ENCODE assay signal across 21 mouse cellular contexts in genomic region chr4:43481894-43482456, GRCm38 (mm10). TPM values are rescaled to one million over a fixed set of nuclear protein-coding genes. Genes with fewer than 3 reads are reported as not detected.
DNase-seq lines count a peak whose midpoint lies in the region; ATAC-seq and TF ChIP-seq lines count a peak whose summit lies in the region.
"Had no signal": no experiment of that assay in that cellular context is flagged by ENCODE, and none has a peak within 500 bp of the region (broad histone marks: within the 10 kb centered on the region; RNA-seq: fewer than 3 reads in every experiment).

No protein-coding gene starts in this region.

- TF ChIP-seq CTCF in heart, postnatal 0 days (IDR thresholded peaks at IDR 0.05; ENCODE audit: low read depth): no peak

- H3K9ac ChIP-seq in heart, postnatal 0 days (replicated peaks; ENCODE audit: low read depth, low read length): no peak overlapping the region
- H3K9ac ChIP-seq in heart, embryonic 12.5 days: no peak overlapping the region
- H3K9ac ChIP-seq in ES-E14 (ENCODE audit: insufficient read depth, low read depth, low read length, poor library complexity, severe bottlenecking): no peak overlapping the region
- H3K9ac ChIP-seq in kidney, embryonic 15.5 days: no peak overlapping the region
- no peak overlapping the region for H3K9ac ChIP-seq in kidney, embryonic 16.5 days (replicated peaks; ENCODE audit: low read length)
- H3K9ac ChIP-seq: limb, embryonic 15.5 days; lung, embryonic 15.5 days had no signal

- TF ChIP-seq EP300 in heart, postnatal 0 days (IDR thresholded peaks at IDR 0.05; ENCODE audit: low read depth): no peak

- no peaks in the 10 kb centered on the region for H3K36me3 ChIP-seq in heart, postnatal 0 days (replicated peaks; ENCODE audit: control insufficient read depth, insufficient read depth, low read length)
- H3K36me3 ChIP-seq in heart, embryonic 12.5 days: no peaks in the 10 kb centered on the region
- no peaks in the 10 kb centered on the region for H3K36me3 ChIP-seq in ES-E14 (ENCODE audit: control insufficient read depth, insufficient read depth, low read length, poor library complexity, severe bottlenecking)
- no peaks in the 10 kb centered on the region for H3K36me3 ChIP-seq in megakaryocyte, embryonic 14.5 days (replicated peaks; ENCODE audit: low read length)
- no peaks in the 10 kb centered on the region for H3K36me3 ChIP-seq in kidney, embryonic 15.5 days
- H3K36me3 ChIP-seq in kidney, embryonic 16.5 days (ENCODE audit: insufficient read depth, low read length): no peaks in the 10 kb centered on the region
- H3K36me3 ChIP-seq: limb, embryonic 15.5 days; lung, embryonic 15.5 days; midbrain, embryonic 10.5 days had no signal

- H3K27me3 ChIP-seq in heart, postnatal 0 days (ENCODE audit: control insufficient read depth, insufficient read depth, low read length): no peaks in the 10 kb centered on the region
- peaks cover 4% of the 10 kb centered on the region; the same call in 1 of the 2 replicates for H3K27me3 ChIP-seq in heart, embryonic 12.5 days (replicated peaks)
- peaks cover 17% of the 10 kb centered on the region for H3K27me3 ChIP-seq in megakaryocyte, embryonic 14.5 days (replicated peaks)
- no peaks in the 10 kb centered on the region for H3K27me3 ChIP-seq in kidney, embryonic 15.5 days
- H3K27me3 ChIP-seq in kidney, embryonic 16.5 days (ENCODE audit: insufficient read depth, low read length): no peaks in the 10 kb centered on the region
- H3K27me3 ChIP-seq: limb, embryonic 15.5 days; lung, embryonic 15.5 days had no signal

- in situ Hi-C loops in ES-E14 (cut with MboI; ENCODE audit: low sequenced_read_pairs in 2 of 2, unreplicated experiment in 2 of 2): no loop called here

- no peaks in the 10 kb centered on the region for H3K4me1 ChIP-seq in heart, postnatal 0 days (ENCODE audit: control insufficient read depth, insufficient read depth)
- H3K4me1 ChIP-seq in heart, embryonic 12.5 days (replicated peaks): no peaks in the 10 kb centered on the region; the same call in 1 of the 2 replicates
- H3K4me1 ChIP-seq in ES-E14 (ENCODE audit: control insufficient read depth in 2 of 2, insufficient read depth in 2 of 2, low read length in 2 of 2, poor library complexity in 1 of 2): peaks cover 0 to 6% of the 10 kb centered on the region in 2 experiments; a peak in 2 of 4 replicates
- peaks cover 48% of the 10 kb centered on the region for H3K4me1 ChIP-seq in megakaryocyte, embryonic 14.5 days
- peaks cover 13% of the 10 kb centered on the region for H3K4me1 ChIP-seq in kidney, embryonic 15.5 days
- no peaks in the 10 kb centered on the region for H3K4me1 ChIP-seq in kidney, embryonic 16.5 days (ENCODE audit: insufficient read depth, low read length)

- no peaks in the 10 kb centered on the region for H3K9me3 ChIP-seq in heart, postnatal 0 days (replicated peaks; ENCODE audit: control insufficient read depth, low read length)
- no peaks in the 10 kb centered on the region for H3K9me3 ChIP-seq in heart, embryonic 12.5 days (replicated peaks)
- no peaks in the 10 kb centered on the region for H3K9me3 ChIP-seq in ES-E14 (ENCODE audit: control insufficient read depth, insufficient read depth, low read depth, low read length)
- peaks cover 6% of the 10 kb centered on the region; the same call in 1 of the 2 replicates for H3K9me3 ChIP-seq in megakaryocyte, embryonic 14.5 days
- H3K9me3 ChIP-seq in kidney, embryonic 15.5 days (replicated peaks): no peaks in the 10 kb centered on the region
- peaks cover 3% of the 10 kb centered on the region for H3K9me3 ChIP-seq in kidney, embryonic 16.5 days (ENCODE audit: low read length)
- H3K9me3 ChIP-seq: limb, embryonic 15.5 days; lung, embryonic 15.5 days; midbrain, embryonic 10.5 days had no signal

- peak overlapping the region; percentile 25; the same call in 1 of the 2 replicates for H3K4me2 ChIP-seq in heart, postnatal 0 days (ENCODE audit: low read depth, low read length)
- no peak overlapping the region for H3K4me2 ChIP-seq in heart, embryonic 12.5 days
- H3K4me2 ChIP-seq in kidney, embryonic 15.5 days: no peak overlapping the region
- no peak overlapping the region for H3K4me2 ChIP-seq in kidney, embryonic 16.5 days (replicated peaks; ENCODE audit: low read depth, low read length)
- H3K4me2 ChIP-seq: limb, embryonic 15.5 days; lung, embryonic 15.5 days had no signal

- WGBS in heart, postnatal 0 days: 58% methylated on average over 7 of the region's 7 CpGs
- 68% methylated on average over 7 of the region's 7 CpGs for WGBS in heart, embryonic 12.5 days
- 75% methylated on average over 7 of the region's 7 CpGs for WGBS in kidney, embryonic 15.5 days
- 78% methylated on average over 7 of the region's 7 CpGs for WGBS in kidney, embryonic 16.5 days

- no peak overlapping the region; the same call in 1 of the 2 replicates for H3K27ac ChIP-seq in heart, postnatal 0 days (ENCODE audit: low read depth)
- no peak overlapping the region for H3K27ac ChIP-seq in heart, embryonic 12.5 days (ENCODE audit: poor library complexity, severe bottlenecking)
- H3K27ac ChIP-seq in ES-E14 (ENCODE audit: insufficient read depth, low read depth, low read length, poor library complexity, severe bottlenecking): no peak overlapping the region
- H3K27ac ChIP-seq in kidney, embryonic 15.5 days: no peak overlapping the region
- no peak overlapping the region for H3K27ac ChIP-seq in kidney, embryonic 16.5 days (ENCODE audit: low read length)
- H3K27ac ChIP-seq: hindbrain, postnatal 0 days; kidney, postnatal 0 days; limb, embryonic 15.5 days; lung, embryonic 15.5 days; midbrain, embryonic 10.5 days; stomach, postnatal 0 days had no signal

- DNase-seq in heart, postnatal 0 days (ENCODE audit: low spot score): no peak
- no peak for DNase-seq in ES-E14 (ENCODE audit: low read depth, low spot score)
- peak; percentile 77 for DNase-seq in thymus, postnatal 25 days
- no peak for DNase-seq in lung, postnatal 14 days
- DNase-seq: right cerebral cortex, postnatal 14 days had no signal

- H3K4me3 ChIP-seq in heart, postnatal 0 days (ENCODE audit: low read depth, low read length): peak overlapping the region; percentile 15; the same call in 1 of the 2 replicates
- no peak overlapping the region for H3K4me3 ChIP-seq in heart, embryonic 12.5 days
- no peak overlapping the region for H3K4me3 ChIP-seq in ES-E14 (ENCODE audit: insufficient read depth in 1 of 2, low read depth in 1 of 2, low read length in 2 of 2, poor library complexity in 1 of 2, severe bottlenecking in 1 of 2)
- peak overlapping the region; percentile 82 for H3K4me3 ChIP-seq in megakaryocyte, embryonic 14.5 days (replicated peaks)
- H3K4me3 ChIP-seq in kidney, embryonic 15.5 days (replicated peaks): no peak overlapping the region
- no peak overlapping the region for H3K4me3 ChIP-seq in kidney, embryonic 16.5 days (ENCODE audit: low read length)
- H3K4me3 ChIP-seq: erythroblast, embryonic 14.5 days; limb, embryonic 15.5 days; lung, embryonic 15.5 days; midbrain, embryonic 10.5 days; myocyte had no signal

- no peak for ATAC-seq in heart, postnatal 0 days (ENCODE audit: insufficient read depth, low read depth)
- ATAC-seq in heart, embryonic 12.5 days (ENCODE audit: insufficient number of reproducible peaks, low FRiP score): no peak
- ATAC-seq in kidney, embryonic 15.5 days (replicated peaks; ENCODE audit: low FRiP score): no peak
- no peak for ATAC-seq in kidney, embryonic 16.5 days (ENCODE audit: low FRiP score, low TSS enrichment)
- ATAC-seq: hindbrain, postnatal 0 days had no signal

RNA-seq across cellular contexts. Expression of gene Sit1, which starts 1.6 kb away (rescaled TPM):
- total RNA-seq in heart, postnatal 0 days (2014; rRNA removed; ENCODE audit: low replicate concordance): 2.8 TPM in 1 of 2 replicates, not detected in the other
- not detected in 2 replicates for polyA plus RNA-seq in heart, postnatal 0 days (2015; fragmentation: Nextera tagmentation; extraction: Ambion mirVana)
- not detected in 2 replicates for polyA plus RNA-seq in heart, embryonic 12.5 days (2016; fragmentation: Nextera tagmentation; extraction: Ambion mirVana)
- 0.31 TPM in 1 of 2 replicates, not detected in the other for total RNA-seq in ES-E14 (2012; rRNA removed)
- 3.9 TPM in 1 of 2 replicates, not detected in the other for polyA plus RNA-seq in megakaryocyte, embryonic 14.5 days (2012; ENCODE audit: insufficient read depth, low replicate concordance)
- polyA plus RNA-seq in kidney, embryonic 15.5 days (2015; fragmentation: Nextera tagmentation; extraction: Ambion mirVana): not detected in 2 replicates
- polyA plus RNA-seq in kidney, embryonic 16.5 days (2015; fragmentation: Nextera tagmentation; extraction: Ambion mirVana): not detected in 2 replicates
- total RNA-seq: heart, postnatal 25 days; hindbrain, postnatal 0 days; left cerebral cortex, postnatal 10 days had no signal
- polyA plus RNA-seq: brain, embryonic 14.5 days; cerebellum, adult 2 months; erythroblast, embryonic 14.5 days; hindbrain, postnatal 0 days; kidney, postnatal 0 days; limb, embryonic 15.5 days; midbrain, embryonic 10.5 days; myocyte; stomach, postnatal 0 days had no signal

RNA-seq across cellular contexts. Expression of gene Ccdc107, which starts 10.7 kb away (rescaled TPM):
- 26.6 and 44.0 TPM in 2 replicates for total RNA-seq in heart, postnatal 0 days (2014; rRNA removed; ENCODE audit: low replicate concordance)
- polyA plus RNA-seq in heart, postnatal 0 days (2015; fragmentation: Nextera tagmentation; extraction: Ambion mirVana): 81.7 and 82.4 TPM in 2 replicates
- polyA plus RNA-seq in heart, embryonic 12.5 days (2016; fragmentation: Nextera tagmentation; extraction: Ambion mirVana): 63.6 and 66.4 TPM in 2 replicates
- 59.1 and 84.9 TPM in 2 replicates for total RNA-seq in ES-E14 (2012; rRNA removed)
- polyA plus RNA-seq in megakaryocyte, embryonic 14.5 days (2012; ENCODE audit: insufficient read depth, low replicate concordance): 74.6 and 104 TPM in 2 replicates
- polyA plus RNA-seq in kidney, embryonic 15.5 days (2015; fragmentation: Nextera tagmentation; extraction: Ambion mirVana): 69.5 and 72.2 TPM in 2 replicates
- polyA plus RNA-seq in kidney, embryonic 16.5 days (2015; fragmentation: Nextera tagmentation; extraction: Ambion mirVana): 73.5 and 89.4 TPM in 2 replicates

RNA-seq across cellular contexts. Expression of gene Arhgef39, which starts 17.5 kb away (rescaled TPM):
- total RNA-seq in heart, postnatal 0 days (2014; rRNA removed; ENCODE audit: low replicate concordance): 18.7 and 27.0 TPM in 2 replicates
- 7.3 and 8.8 TPM in 2 replicates for polyA plus RNA-seq in heart, postnatal 0 days (2015; fragmentation: Nextera tagmentation; extraction: Ambion mirVana)
- 37.7 and 38.7 TPM in 2 replicates for polyA plus RNA-seq in heart, embryonic 12.5 days (2016; fragmentation: Nextera tagmentation; extraction: Ambion mirVana)
- total RNA-seq in ES-E14 (2012; rRNA removed): 32.1 and 44.0 TPM in 2 replicates
- 9.6 and 20.9 TPM in 2 replicates for polyA plus RNA-seq in megakaryocyte, embryonic 14.5 days (2012; ENCODE audit: insufficient read depth, low replicate concordance)
- polyA plus RNA-seq in kidney, embryonic 15.5 days (2015; fragmentation: Nextera tagmentation; extraction: Ambion mirVana): 40.8 and 45.3 TPM in 2 replicates
- polyA plus RNA-seq in kidney, embryonic 16.5 days (2015; fragmentation: Nextera tagmentation; extraction: Ambion mirVana): 45.3 and 47.7 TPM in 2 replicates

RNA-seq across cellular contexts. Expression of gene Car9, which starts 24.8 kb away (rescaled TPM):
- total RNA-seq in heart, postnatal 0 days (2014; rRNA removed; ENCODE audit: low replicate concordance): 4.6 TPM in 1 of 2 replicates, not detected in the other
- polyA plus RNA-seq in heart, postnatal 0 days (2015; fragmentation: Nextera tagmentation; extraction: Ambion mirVana): 0.80 and 1.1 TPM in 2 replicates
- polyA plus RNA-seq in heart, embryonic 12.5 days (2016; fragmentation: Nextera tagmentation; extraction: Ambion mirVana): 1.6 and 2.0 TPM in 2 replicates
- total RNA-seq in ES-E14 (2012; rRNA removed): 0.21 and 0.71 TPM in 2 replicates
- 1.4 and 11.2 TPM in 2 replicates for polyA plus RNA-seq in megakaryocyte, embryonic 14.5 days (2012; ENCODE audit: insufficient read depth, low replicate concordance)
- 1.7 and 2.1 TPM in 2 replicates for polyA plus RNA-seq in kidney, embryonic 15.5 days (2015; fragmentation: Nextera tagmentation; extraction: Ambion mirVana)
- 1.5 and 2.7 TPM in 2 replicates for polyA plus RNA-seq in kidney, embryonic 16.5 days (2015; fragmentation: Nextera tagmentation; extraction: Ambion mirVana)
- polyA plus RNA-seq: erythroblast, embryonic 14.5 days had no signal

RNA-seq across cellular contexts. Expression of gene Cd72, which starts 27.5 kb away (rescaled TPM):
- 0.08 and 0.81 TPM in 2 replicates for total RNA-seq in heart, postnatal 0 days (2014; rRNA removed; ENCODE audit: low replicate concordance)
- polyA plus RNA-seq in heart, postnatal 0 days (2015; fragmentation: Nextera tagmentation; extraction: Ambion mirVana): 3.4 TPM in 2 replicates
- 0.82 and 2.0 TPM in 2 replicates for polyA plus RNA-seq in heart, embryonic 12.5 days (2016; fragmentation: Nextera tagmentation; extraction: Ambion mirVana)
- 0.40 and 0.58 TPM in 2 replicates for total RNA-seq in ES-E14 (2012; rRNA removed)
- polyA plus RNA-seq in megakaryocyte, embryonic 14.5 days (2012; ENCODE audit: insufficient read depth, low replicate concordance): 3.1 and 26.7 TPM in 2 replicates
- 3.0 and 4.3 TPM in 2 replicates for polyA plus RNA-seq in kidney, embryonic 15.5 days (2015; fragmentation: Nextera tagmentation; extraction: Ambion mirVana)
- polyA plus RNA-seq in kidney, embryonic 16.5 days (2015; fragmentation: Nextera tagmentation; extraction: Ambion mirVana): 3.3 and 4.1 TPM in 2 replicates
- total RNA-seq: hindbrain, postnatal 0 days had no signal

Comparison
In these comparisons a context has a peak if more than half of its experiments do, and no peak if none do; other contexts are left out.
1. H3K4me3 ChIP-seq: peak in heart, postnatal 0 days (single experiment) and megakaryocyte, embryonic 14.5 days (single experiment); none in heart, embryonic 12.5 days (single experiment), ES-E14 (0 of 2), kidney, embryonic 15.5 days (single experiment) and kidney, embryonic 16.5 days (single experiment).